Mouse (Mus musculus): ENCODE measurements around the gene Slc9a8.

DNA sequence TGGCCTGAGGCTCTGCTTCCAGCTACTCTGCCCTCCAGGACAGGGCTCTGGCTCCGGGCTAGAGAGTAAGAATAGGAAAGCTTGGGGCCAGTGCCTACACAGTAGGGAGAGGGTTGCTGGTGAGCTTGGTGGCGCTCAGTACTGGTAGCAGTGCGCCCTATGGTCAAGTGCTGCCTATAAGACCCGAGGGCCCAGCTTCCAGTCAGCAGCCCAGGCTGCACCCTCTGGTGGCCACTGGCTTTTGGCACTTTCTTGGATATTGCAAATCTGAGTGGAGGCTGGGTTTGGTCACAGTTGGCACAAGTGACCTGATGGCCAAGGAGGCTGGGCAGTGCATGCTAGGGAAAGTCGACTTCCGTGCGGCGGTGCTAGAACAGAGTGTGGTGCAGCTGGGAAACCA, 29.1 kb downstream of the Slc9a8 start:
- no peak for TF ChIP-seq CTCF (IDR thresholded peaks at IDR 0.05; ENCODE audit: control insufficient read depth, insufficient read depth, insufficient read length)
- TF ChIP-seq MAX (IDR thresholded peaks at IDR 0.05) = no peak
- TF ChIP-seq FOSL1 (IDR thresholded peaks at IDR 0.05; ENCODE audit: insufficient read depth, low read length, poor library complexity, severe bottlenecking) = no peak
- TF ChIP-seq MYOD1 (IDR thresholded peaks at IDR 0.05; ENCODE audit: control insufficient read depth, insufficient read length, low read depth) = no peak
- no peak for TF ChIP-seq USF1 (IDR thresholded peaks at IDR 0.05; ENCODE audit: low read depth)
- no peak for TF ChIP-seq CEBPB (IDR thresholded peaks at IDR 0.05; ENCODE audit: low read depth)
- no peak for TF ChIP-seq MYOG (IDR thresholded peaks at IDR 0.05; ENCODE audit: control insufficient read depth, extremely low read depth, insufficient read length)
